Mouse (Mus musculus) cerebellum, postnatal 25 days (tissue): ENCODE measurements around the gene Slc25a54.

ENCODE experiments used
- DNase-seq, 2 experiments: peaks; one replicate each; pipeline ENCODE4 v3.0.0; 2021; ENCODE audit warnings: mixed read lengths in 2 of 2

Gene Slc25a54

GRCm38 (mm10) chr3:109125531-109125930 lies 45.3 kb downstream of the Slc25a54 start:
- no peak for DNase-seq

DNA sequence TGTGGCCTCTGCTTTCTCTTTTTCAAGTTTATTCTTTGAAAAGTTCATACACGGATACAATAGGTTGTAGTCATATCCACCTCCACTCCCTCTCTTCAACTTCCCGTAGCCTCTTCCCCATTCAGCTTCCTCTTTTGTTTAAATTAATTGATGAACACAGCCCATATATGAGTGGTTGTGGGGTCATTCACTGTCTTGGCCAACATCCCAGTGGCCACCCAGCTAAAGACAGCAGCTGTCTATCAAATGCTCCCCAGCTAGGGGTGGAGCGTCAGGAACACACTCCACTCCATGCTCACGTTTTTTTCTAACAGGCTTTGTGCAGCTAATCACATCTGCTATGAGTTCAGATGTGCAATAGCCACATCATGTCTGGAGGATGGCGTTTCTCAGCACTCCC lies 49.5 kb downstream of the Slc25a54 start:
- DNase-seq, result no peak

GRCm38 (mm10) chr3:109132966-109133365 lies 52.7 kb downstream of the Slc25a54 start:
- no peak for DNase-seq

DNA sequence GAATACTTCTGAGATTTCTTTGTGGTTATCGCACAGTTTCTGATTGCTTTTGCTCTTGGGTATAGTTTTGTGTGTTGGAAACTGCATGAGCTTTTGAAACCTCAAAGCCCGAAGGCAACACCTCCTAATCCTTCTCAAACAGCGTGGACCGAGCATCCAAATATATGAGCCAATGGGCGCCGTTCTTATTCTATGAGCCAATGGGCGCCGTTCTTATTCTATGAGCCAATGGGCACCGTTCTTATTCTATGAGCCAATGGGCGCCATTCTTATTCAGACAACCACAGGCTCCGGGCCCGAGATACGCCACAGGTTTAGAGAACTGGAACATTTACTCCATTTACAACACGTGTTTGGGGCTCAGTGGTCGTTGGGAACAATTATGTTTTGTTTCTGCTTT lies 53.8 kb downstream of the Slc25a54 start:
- DNase-seq, result no peak

DNA sequence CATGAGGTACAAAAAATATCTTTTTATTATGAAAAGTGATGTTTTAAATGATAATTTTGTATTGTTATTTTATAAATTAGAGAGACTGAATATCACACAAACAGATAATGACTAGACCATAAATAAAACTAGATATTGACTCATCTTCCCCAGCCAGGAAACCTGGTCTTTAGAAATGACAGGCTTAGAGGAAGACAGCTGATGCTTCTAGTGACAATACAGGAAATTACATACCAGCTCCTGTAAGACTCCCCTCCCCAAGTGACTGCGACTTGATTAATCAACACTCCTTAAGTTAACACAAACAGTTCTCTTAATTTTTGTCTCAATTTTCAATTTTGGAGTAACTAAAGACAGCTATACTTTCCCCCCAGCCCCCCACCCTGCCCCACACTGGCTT lies 55.1 kb downstream of the Slc25a54 start:
- DNase-seq, result no peak

DNA sequence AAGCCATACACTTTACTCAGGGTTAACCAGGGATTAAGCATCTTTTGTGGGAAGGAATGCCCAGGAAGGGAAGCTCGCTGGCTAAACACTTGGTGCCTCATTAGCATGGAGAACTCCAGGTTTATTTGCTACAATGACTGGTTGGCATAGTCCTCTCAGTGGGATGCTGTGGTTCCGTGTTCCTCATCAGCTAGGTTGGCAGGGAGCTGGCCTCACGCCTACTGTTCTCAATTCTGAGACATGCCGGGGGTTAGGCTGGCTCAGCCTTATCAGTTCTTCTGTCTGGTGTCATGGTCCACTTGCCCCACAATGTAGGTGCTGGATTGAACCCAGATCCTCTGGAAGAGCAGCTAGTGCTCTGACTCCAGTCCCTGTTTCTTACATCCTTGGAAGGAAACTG lies 72.3 kb downstream of the Slc25a54 start:
- peak; percentile 11 to 65 for DNase-seq

DNA sequence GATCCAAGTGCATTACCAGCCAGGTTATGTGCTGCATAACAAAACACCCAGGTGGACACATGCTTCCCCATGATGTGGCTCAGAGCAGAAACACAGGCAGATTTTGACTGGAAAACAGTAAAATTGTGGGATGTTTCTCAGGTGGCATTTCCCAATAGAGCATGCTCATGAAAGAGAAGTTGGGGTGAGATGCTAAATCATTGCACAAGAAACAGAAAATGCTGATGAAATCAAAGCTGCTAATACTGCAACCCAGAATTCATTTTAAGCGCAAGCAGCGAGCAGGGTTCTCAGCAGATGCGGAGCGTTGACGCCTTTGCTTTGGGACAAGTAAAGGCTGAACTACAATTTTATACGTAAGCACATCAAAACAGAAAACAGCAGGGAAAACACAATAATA lies 73.1 kb downstream of the Slc25a54 start:
- DNase-seq, result no peak

DNA sequence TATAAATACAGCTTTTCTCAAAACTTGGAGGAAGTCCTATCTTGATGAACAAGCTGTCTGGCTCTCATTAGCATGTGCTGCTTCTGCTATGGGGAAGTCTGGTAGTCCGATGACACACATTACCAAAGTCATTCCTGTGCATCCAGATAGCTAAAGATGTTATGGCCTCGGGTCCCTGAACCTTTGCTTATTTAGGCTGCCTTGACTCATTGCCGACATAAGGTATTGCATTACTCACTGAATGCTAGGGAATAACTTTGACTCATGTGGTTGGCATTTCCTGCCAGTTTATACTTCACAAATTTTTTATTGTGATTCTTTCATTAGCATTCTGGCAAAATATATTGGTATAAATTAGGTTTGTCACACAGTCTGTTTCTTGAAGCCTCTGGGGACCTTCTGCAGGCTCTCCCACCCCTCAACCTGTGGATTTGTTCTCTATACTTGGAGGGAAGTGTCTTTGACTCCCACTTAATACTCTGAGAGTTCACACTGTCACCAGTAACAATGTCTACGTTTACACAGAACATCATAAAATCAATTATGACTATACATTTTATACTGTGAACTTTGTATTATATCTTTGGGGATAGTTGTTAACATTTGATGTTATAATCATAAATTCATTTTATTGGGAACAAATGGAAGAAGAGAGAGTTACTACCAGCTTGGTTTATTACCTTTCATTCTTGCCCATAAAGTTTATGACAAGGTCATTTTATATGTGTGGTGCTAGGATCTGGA lies 75.8 kb downstream of the Slc25a54 start:
- no peak for DNase-seq

DNA sequence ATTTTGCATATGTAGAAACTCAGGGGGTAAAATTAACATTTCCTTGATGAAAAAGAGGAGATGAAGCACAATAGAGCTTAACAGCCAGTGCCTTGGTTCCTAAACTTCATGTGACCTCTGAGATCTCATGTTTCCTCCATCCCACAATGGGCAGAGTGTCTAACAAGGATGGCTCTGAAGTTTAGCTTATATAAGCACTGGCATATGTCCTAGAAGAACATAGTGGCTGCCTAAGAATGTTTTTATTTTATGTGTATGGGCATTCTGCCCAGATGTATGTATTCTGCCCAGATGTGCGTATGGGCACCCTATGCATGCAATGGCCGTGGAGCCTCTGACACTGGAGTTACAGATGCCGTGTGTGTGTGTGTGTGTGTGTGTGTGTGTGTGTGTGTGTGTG lies 77.2 kb downstream of the Slc25a54 start:
- DNase-seq, result no peak

GRCm38 (mm10) chr3:109164088-109164487 lies 83.8 kb downstream of the Slc25a54 start:
- no peak for DNase-seq

- no peak for DNase-seq
These were observed 84.4 kb downstream of the Slc25a54 start for GRCm38 (mm10) chr3:109164644-109165043.

GRCm38 (mm10) chr3:109165214-109165829 lies 85.1 kb downstream of the Slc25a54 start:
- no peak for DNase-seq
